Mouse (Mus musculus): ENCODE data around the gene Sumo3.

Sumo3 gene

DNA sequence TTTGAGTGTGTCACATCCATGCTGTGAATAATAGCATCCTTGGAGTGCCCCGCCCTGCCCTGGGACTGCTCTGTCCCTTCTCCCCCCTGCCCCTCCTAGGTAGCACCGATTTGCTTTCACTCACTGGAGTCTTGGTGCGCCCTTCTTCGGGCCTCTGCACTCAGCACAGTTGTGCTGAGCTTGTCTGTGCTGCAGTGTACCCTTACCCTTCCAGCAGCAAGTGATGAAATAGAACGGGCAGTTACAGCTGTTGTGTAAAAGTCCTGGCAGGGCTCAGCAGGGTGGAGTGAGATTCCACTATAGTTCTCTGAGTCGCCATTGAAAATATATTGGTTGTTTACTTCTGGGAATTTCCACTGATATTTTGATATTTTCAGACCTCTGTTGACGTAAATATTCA lies 20.1 kb downstream of the Sumo3 start:
- no peak for DNase-seq (ENCODE audit: low spot score)

- DNase-seq (ENCODE audit: low spot score), result no peak
Observed at GRCm38 (mm10) chr10:77626591-77626990, 20.7 kb downstream of the Sumo3 start.

- peak; percentile 90 for DNase-seq (ENCODE audit: low spot score)
Observed at GRCm38 (mm10) chr10:77627497-77627896, 21.6 kb downstream of the Sumo3 start.

GRCm38 (mm10) chr10:77629163-77629562 lies 23.3 kb downstream of the Sumo3 start:
- no peak for DNase-seq (ENCODE audit: low spot score)

DNA sequence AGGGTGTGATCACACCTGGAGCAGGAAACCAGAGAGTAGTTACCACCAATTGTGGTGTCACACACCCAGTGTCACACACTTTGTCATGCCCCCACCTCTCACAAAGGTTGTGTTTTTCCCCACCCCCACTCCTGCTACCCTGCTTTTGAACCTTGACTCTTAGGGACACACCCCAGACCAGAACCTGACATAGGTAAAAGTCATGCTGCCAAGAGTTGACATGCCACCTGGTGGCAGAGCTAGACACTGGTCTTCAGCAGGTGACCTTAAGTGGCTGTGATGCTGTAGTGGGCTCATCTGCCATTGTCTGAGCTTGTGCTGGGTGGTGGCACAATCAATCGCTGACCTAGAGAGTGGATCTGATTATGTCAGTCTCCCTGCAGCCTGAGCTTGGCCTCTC lies 24.1 kb downstream of the Sumo3 start:
- DNase-seq (ENCODE audit: low spot score), result no peak

GRCm38 (mm10) chr10:77634016-77634415 lies 28.1 kb downstream of the Sumo3 start:
- DNase-seq (ENCODE audit: low spot score), result no peak

- DNase-seq (ENCODE audit: low spot score), result no peak
Observed at GRCm38 (mm10) chr10:77634452-77635231, 28.7 kb downstream of the Sumo3 start.

GRCm38 (mm10) chr10:77636234-77636922 lies 30.5 kb downstream of the Sumo3 start:
- DNase-seq (ENCODE audit: low spot score), result no peak

DNA sequence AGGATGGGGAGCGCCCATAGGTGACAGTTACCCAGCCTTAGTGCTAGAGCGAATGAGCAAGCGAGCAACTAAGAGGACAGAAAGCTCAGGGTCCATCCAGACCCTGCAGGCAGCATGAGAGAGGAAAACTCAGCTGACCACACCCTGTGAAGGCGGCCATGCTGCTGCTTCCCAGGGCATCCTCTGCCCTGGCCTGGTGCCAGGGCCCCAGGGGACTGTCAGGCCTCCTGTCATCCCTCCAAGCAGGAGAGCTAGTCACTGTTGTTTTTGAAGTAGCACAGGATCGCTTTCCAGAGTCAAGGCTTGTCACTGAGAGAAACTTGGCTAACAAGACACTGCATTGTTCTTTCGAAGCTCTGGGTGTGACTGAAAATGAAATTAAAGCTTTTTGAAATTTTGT lies 33.1 kb downstream of the Sumo3 start:
- no peak for DNase-seq (ENCODE audit: low spot score)

- DNase-seq (ENCODE audit: low spot score), result no peak
Observed at GRCm38 (mm10) chr10:77643160-77643559, 37.3 kb downstream of the Sumo3 start.

DNA sequence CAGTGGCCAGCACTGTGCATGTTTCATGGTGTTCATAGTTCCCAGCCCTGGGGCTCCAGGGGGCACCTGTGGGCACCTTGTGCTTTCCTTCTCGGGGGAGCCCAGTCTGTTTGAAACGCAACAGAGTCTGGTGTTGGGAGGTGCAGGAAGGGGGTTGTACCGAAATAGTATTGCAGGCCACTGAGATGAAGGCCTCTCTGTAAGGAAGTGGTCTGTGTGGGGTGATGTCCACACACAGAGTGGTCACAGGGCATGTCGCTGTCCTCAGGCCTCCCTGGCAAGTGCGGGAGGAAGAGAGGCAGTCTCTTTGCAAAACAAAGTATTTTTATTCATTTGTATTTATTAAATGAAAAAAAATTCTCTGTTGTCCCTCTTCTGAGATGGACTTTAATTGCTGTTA lies 39.7 kb downstream of the Sumo3 start:
- DNase-seq (ENCODE audit: low spot score), result no peak

DNA sequence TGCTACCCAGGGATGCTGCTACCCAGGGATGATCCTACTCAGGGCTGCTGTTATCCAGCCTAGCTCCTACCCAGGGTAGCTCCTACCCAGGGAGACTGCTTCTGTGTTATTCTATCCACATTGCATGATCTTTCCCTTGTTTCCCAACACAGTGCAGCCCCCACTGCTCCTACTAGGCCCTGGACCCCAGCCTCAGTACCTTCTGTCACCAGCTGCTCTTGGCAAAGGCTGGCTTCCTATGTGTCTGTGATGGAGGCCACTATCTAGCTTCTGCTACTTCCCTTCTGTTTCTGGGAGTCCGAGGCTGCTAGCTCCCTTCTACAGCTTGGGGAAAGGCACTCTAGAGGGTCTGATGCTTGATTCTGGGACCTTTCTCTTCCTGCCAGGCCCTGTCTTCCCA lies 41.6 kb downstream of the Sumo3 start:
- DNase-seq (ENCODE audit: low spot score), result no peak

DNA sequence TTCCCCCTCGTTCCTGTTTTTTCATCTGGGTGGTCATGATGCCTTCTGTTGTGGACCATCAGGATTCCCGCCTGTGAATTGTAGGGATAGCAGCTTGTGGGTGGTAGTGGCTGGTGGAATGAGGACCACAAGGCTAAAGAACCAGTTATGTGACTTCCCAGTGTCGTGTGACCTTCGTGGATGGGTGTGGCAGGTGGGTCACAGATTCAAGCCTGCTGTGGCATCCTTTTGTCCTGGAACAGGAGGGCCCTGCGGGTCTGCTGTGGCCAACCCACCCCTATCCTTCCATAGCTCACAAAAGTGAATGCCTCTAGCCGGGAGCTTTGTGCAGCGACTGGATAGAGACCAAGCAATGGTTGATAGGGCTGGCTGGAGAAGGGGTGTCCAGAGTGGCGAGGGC lies 42.0 kb downstream of the Sumo3 start:
- no peak for DNase-seq (ENCODE audit: low spot score)

DNA sequence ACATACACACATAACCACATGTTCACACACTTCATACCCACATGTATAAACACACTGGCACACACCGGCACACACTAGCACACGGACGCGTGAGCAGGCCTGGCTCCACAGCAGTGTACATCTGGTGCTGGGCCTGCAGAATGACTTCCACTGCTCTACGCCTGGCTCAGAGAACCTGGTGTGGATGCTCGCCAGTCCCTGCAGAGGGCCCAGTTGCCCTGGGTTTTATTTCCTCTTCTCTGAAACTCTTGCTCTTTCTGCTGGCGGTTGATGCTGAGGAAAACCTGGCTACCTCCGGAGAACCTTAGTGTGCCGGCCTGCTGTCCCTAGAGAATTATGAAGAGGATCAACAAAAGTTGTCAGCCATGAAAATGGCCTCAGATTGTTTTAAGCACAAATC lies 46.1 kb downstream of the Sumo3 start:
- DNase-seq (ENCODE audit: low spot score), result no peak

GRCm38 (mm10) chr10:77658286-77658994 lies 52.5 kb downstream of the Sumo3 start:
- DNase-seq (ENCODE audit: low spot score), result no peak

GRCm38 (mm10) chr10:77663949-77664665 lies 58.2 kb downstream of the Sumo3 start:
- DNase-seq (ENCODE audit: low spot score), result no peak

- DNase-seq (ENCODE audit: low spot score), result no peak
Observed at GRCm38 (mm10) chr10:77666342-77666741, 60.4 kb downstream of the Sumo3 start.

DNA sequence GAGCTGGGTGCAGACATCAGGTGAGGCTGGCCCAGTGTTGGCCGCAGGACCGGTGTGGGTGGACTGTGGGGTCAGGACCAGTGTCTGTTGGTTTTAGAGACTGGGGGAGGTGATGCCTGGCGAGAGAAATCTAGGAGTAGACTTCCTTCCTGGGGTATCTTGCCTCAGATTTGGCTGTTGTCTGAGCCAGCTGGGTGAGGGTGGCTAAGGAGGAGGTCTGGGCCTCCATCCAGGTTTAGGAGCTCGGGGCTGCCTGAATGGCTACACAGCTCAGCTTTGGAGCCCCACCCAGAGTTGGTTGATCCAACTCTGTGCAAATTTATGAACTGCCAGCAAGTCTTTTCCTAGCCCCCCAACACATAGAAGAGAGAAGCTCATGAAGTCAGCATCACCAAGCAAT lies 61.5 kb downstream of the Sumo3 start:
- no peak for DNase-seq (ENCODE audit: low spot score)
